9 mouse cellular contexts compared by ENCODE assay signal in the genomic region with DNA sequence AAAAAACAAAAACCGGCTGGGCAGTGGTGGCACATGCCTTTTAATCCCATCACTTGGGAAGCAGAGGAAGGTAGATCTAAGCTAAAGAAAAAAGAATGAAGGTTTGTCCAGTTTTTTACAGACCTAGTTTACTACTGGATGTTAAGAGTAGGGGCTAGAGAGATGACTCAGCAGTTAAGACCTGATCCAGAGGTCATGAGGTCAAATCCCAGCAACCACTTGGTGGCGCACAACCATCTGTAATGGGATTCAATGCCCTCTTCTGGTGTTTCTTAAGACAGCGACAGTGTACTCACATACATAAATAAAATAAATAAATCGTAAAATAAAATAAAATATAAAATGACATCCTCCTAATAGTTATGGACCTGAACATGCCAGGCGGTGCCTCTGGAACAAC. TPM values are rescaled to one million over a fixed set of nuclear protein-coding genes. Genes with fewer than 3 reads are reported as not detected.
A peak's percentile ranks its signal among the peaks of the same experiment; 100 is the strongest.
DNase-seq lines count a peak whose midpoint lies in the region; ATAC-seq and TF ChIP-seq lines count a peak whose summit lies in the region.
"Had no signal": no experiment of that assay in that cellular context is flagged by ENCODE, and none has a peak within 500 bp of the region (broad histone marks: within the 10 kb centered on the region; RNA-seq: fewer than 3 reads in every experiment).

No protein-coding gene starts in this region.

- ATAC-seq in kidney, embryonic 16.5 days (ENCODE audit: low FRiP score, low TSS enrichment) = no peak
- no peak for ATAC-seq in erythroblast, adult 5-6 weeks (replicated peaks; ENCODE audit: low FRiP score, poor library complexity, severe bottlenecking)

- H3K4me2 ChIP-seq in kidney, embryonic 16.5 days (replicated peaks; ENCODE audit: low read depth, low read length) = no peak overlapping the region
- H3K4me2 ChIP-seq: embryonic facial prominence, embryonic 15.5 days had no signal

- peak; percentile 26; the same call in 1 of the 2 replicates for TF ChIP-seq CTCF in bone marrow, adult 2 months (IDR thresholded peaks at IDR 0.05; ENCODE audit: control insufficient read depth, insufficient read depth, low read length)
- no peak for TF ChIP-seq CTCF in lung, adult 2 months (IDR thresholded peaks at IDR 0.05; ENCODE audit: insufficient read depth, low read length)

- H3K9ac ChIP-seq in kidney, embryonic 16.5 days (replicated peaks; ENCODE audit: low read length) = no peak overlapping the region
- H3K9ac ChIP-seq: embryonic facial prominence, embryonic 15.5 days had no signal

- H3K9me3 ChIP-seq in kidney, embryonic 16.5 days (ENCODE audit: low read length) = no peaks in the 10 kb centered on the region
- H3K9me3 ChIP-seq: embryonic facial prominence, embryonic 15.5 days had no signal

- H3K4me1 ChIP-seq in kidney, embryonic 16.5 days (ENCODE audit: insufficient read depth, low read length) = no peaks in the 10 kb centered on the region
- H3K4me1 ChIP-seq in bone marrow, adult 2 months (ENCODE audit: control insufficient read depth, insufficient read depth, low read length) = no peaks in the 10 kb centered on the region
- H3K4me1 ChIP-seq in lung, adult 2 months (ENCODE audit: control insufficient read depth, insufficient read depth, low read length) = no peaks in the 10 kb centered on the region
- H3K4me1 ChIP-seq: embryonic facial prominence, embryonic 15.5 days had no signal

- no peak overlapping the region for H3K4me3 ChIP-seq in kidney, embryonic 16.5 days (ENCODE audit: low read length)
- no peak overlapping the region for H3K4me3 ChIP-seq in bone marrow, adult 2 months (replicated peaks; ENCODE audit: control insufficient read depth, low read depth, low read length)
- H3K4me3 ChIP-seq in lung, adult 2 months (replicated peaks; ENCODE audit: extremely low read depth, low read depth, low read length) = no peak overlapping the region
- H3K4me3 ChIP-seq: embryonic facial prominence, embryonic 15.5 days had no signal

- peak; percentile 59 for DNase-seq in kidney, adult 18-20 months
- peak; percentile 91 for DNase-seq in ES-CJ7 (ENCODE audit: low read depth, low spot score)
- peak; percentile 41 to 43 for DNase-seq in gastrocnemius, adult 8-10 months (ENCODE audit: low spot score in 2 of 2)
- DNase-seq in lung, adult 2 months = peak; percentile 36
- DNase-seq in thymus, postnatal 4 days = peak; percentile 74

- peaks cover 66% of the 10 kb centered on the region for H3K36me3 ChIP-seq in kidney, embryonic 16.5 days (ENCODE audit: insufficient read depth, low read length)

- H3K27ac ChIP-seq in kidney, embryonic 16.5 days (ENCODE audit: low read length) = no peak overlapping the region
- no peak overlapping the region for H3K27ac ChIP-seq in bone marrow, adult 2 months (ENCODE audit: control insufficient read depth, insufficient read depth, low read depth, low read length, poor library complexity)
- H3K27ac ChIP-seq: embryonic facial prominence, embryonic 15.5 days had no signal

- no peaks in the 10 kb centered on the region for H3K27me3 ChIP-seq in kidney, embryonic 16.5 days (ENCODE audit: insufficient read depth, low read length)
- H3K27me3 ChIP-seq: embryonic facial prominence, embryonic 15.5 days had no signal

- WGBS in kidney, embryonic 16.5 days = 64% methylated on average over 5 of the region's 5 CpGs
- WGBS in bone marrow, adult 2 months = 79% methylated on average over 5 of the region's 5 CpGs
- WGBS in lung, adult 2 months = 66% methylated on average over 5 of the region's 5 CpGs

- TF ChIP-seq POLR2A in bone marrow, adult 2 months (IDR thresholded peaks at IDR 0.05; ENCODE audit: borderline replicate concordance, control insufficient read depth, low read depth, low read length) = no peak
- TF ChIP-seq POLR2A in lung, adult 2 months (IDR thresholded peaks at IDR 0.05; ENCODE audit: borderline replicate concordance, extremely low read depth, low read depth, low read length) = no peak

RNA-seq across cellular contexts. Expression of a gene that starts 38.2 kb away (rescaled TPM):
- 74.5 and 85.6 TPM in 2 replicates for polyA plus RNA-seq in kidney, embryonic 16.5 days (2015; fragmentation: Nextera tagmentation; extraction: Ambion mirVana)
- 27.9 and 47.0 TPM in 2 replicates for polyA plus RNA-seq in bone marrow, adult 2 months (2011; ENCODE audit: insufficient read depth, insufficient read length, low replicate concordance, missing spikeins)
- 10 to 100 TPM; 48.0 to 63.0 (median 55.2) TPM for total RNA-seq in gastrocnemius, adult 8-10 months (2022)
- 24.5 and 27.4 TPM in 2 replicates for polyA plus RNA-seq in lung, adult 2 months (2012; rRNA removed)
- total RNA-seq in erythroblast, adult 5-6 weeks (2015; ENCODE audit: low replicate concordance) = 10.4 and 10.6 TPM in 2 replicates
- 9.3 and 11.8 TPM in 2 replicates for total RNA-seq in erythroblast, adult 5-6 weeks (2017; ENCODE audit: low replicate concordance)

RNA-seq across cellular contexts. Expression of a gene that starts 53.3 kb away (rescaled TPM):
- polyA plus RNA-seq in kidney, embryonic 16.5 days (2015; fragmentation: Nextera tagmentation; extraction: Ambion mirVana) = 73.3 and 88.6 TPM in 2 replicates
- polyA plus RNA-seq in bone marrow, adult 2 months (2011; ENCODE audit: insufficient read depth, insufficient read length, low replicate concordance, missing spikeins) = 17.4 and 26.4 TPM in 2 replicates
- 10 to 100 TPM; 11.9 to 14.4 (median 12.9) TPM for total RNA-seq in gastrocnemius, adult 8-10 months (2022)
- 8.5 and 11.0 TPM in 2 replicates for polyA plus RNA-seq in lung, adult 2 months (2012; rRNA removed)
- total RNA-seq in erythroblast, adult 5-6 weeks (2015; ENCODE audit: low replicate concordance) = 12.3 and 21.3 TPM in 2 replicates
- total RNA-seq in erythroblast, adult 5-6 weeks (2017; ENCODE audit: low replicate concordance) = 5.1 and 10.3 TPM in 2 replicates

Comparison
In these comparisons a context has a peak if more than half of its experiments do, and no peak if none do; other contexts are left out.
1. DNase-seq: peak in every context shown above with its lines; median percentile 91 in ES-CJ7; 74 in thymus, postnatal 4 days; 59 in kidney, adult 18-20 months; 42 in gastrocnemius, adult 8-10 months; 36 in lung, adult 2 months.